Mouse (Mus musculus): ENCODE measurements at regions not wholly inside any gene's neighbourhood (a gene's known extent, or its start where the extent isn't known, plus 50 kb on each side); places are given as distances from the start of the nearest gene placed in this dataset.

GRCm38 (mm10) chr9:61819836-61820235, 94.5 kb downstream of the Rplp1 start:
- Histone ChIP-seq H3K4me1 (ENCODE audit: control insufficient read depth, insufficient read depth, low read length) (no peaks in the 10 kb centered on the region), H3K27me3 (ENCODE audit: control insufficient read depth, insufficient read depth, low read length, poor library complexity, severe bottlenecking) (no peaks in the 10 kb centered on the region), H3K9me3 (replicated peaks; ENCODE audit: control insufficient read depth, insufficient read depth, low read length, poor library complexity, severe bottlenecking) (0 out of 2 replicates have a peak, but pooled peaks cover 8% of the 10 kb centered on the region), H3K27ac (ENCODE audit: insufficient read depth, low read length) (no peak overlapping the region), H3K4me3 (ENCODE audit: low read depth, low read length) (no peak overlapping the region), H3K36me3 (ENCODE audit: control insufficient read depth, insufficient read depth, low read length, poor library complexity, severe bottlenecking) (no peaks in the 10 kb centered on the region), H3K9ac (ENCODE audit: low read depth, poor library complexity, severe bottlenecking) (no peak overlapping the region)
- TF ChIP-seq CTCF (IDR thresholded peaks at IDR 0.05; ENCODE audit: low read depth, low read length) (no peak), POLR2A (IDR thresholded peaks at IDR 0.05; ENCODE audit: insufficient read depth, low read length) (no peak), EP300 (IDR thresholded peaks at IDR 0.05; ENCODE audit: insufficient read depth, low read depth, low read length) (no peak)

GRCm38 (mm10) chr9:61816589-61817179, 97.7 kb downstream of the Rplp1 start:
- H3K27me3 ChIP-seq (ENCODE audit: control insufficient read depth, insufficient read depth, low read length, poor library complexity, severe bottlenecking): no peaks in the 10 kb centered on the region
- H3K36me3 ChIP-seq (ENCODE audit: control insufficient read depth, insufficient read depth, low read length, poor library complexity, severe bottlenecking): no peaks in the 10 kb centered on the region
- H3K9me3 ChIP-seq (replicated peaks; ENCODE audit: control insufficient read depth, insufficient read depth, low read length, poor library complexity, severe bottlenecking): 0 out of 2 replicates have a peak, but pooled peaks cover 4% of the 10 kb centered on the region
- H3K9ac ChIP-seq (ENCODE audit: low read depth, poor library complexity, severe bottlenecking): no peak overlapping the region
- no peaks in the 10 kb centered on the region for H3K4me1 ChIP-seq (ENCODE audit: control insufficient read depth, insufficient read depth, low read length)
- H3K27ac ChIP-seq (ENCODE audit: insufficient read depth, low read length): no peak overlapping the region
- TF ChIP-seq CTCF (IDR thresholded peaks at IDR 0.05; ENCODE audit: low read depth, low read length) (no peak), EP300 (IDR thresholded peaks at IDR 0.05; ENCODE audit: insufficient read depth, low read depth, low read length) (no peak), POLR2A (IDR thresholded peaks at IDR 0.05; ENCODE audit: insufficient read depth, low read length) (no peak)
- H3K4me3 ChIP-seq (ENCODE audit: low read depth, low read length): no peak overlapping the region

GRCm38 (mm10) chr9:61815995-61816394, 98.3 kb downstream of the Rplp1 start:
- Histone ChIP-seq H3K9me3 (replicated peaks; ENCODE audit: control insufficient read depth, insufficient read depth, low read length, poor library complexity, severe bottlenecking) (no peaks in the 10 kb centered on the region), H3K36me3 (ENCODE audit: control insufficient read depth, insufficient read depth, low read length, poor library complexity, severe bottlenecking) (no peaks in the 10 kb centered on the region), H3K27me3 (ENCODE audit: control insufficient read depth, insufficient read depth, low read length, poor library complexity, severe bottlenecking) (no peaks in the 10 kb centered on the region), H3K4me3 (ENCODE audit: low read depth, low read length) (no peak overlapping the region), H3K4me1 (ENCODE audit: control insufficient read depth, insufficient read depth, low read length) (no peaks in the 10 kb centered on the region), H3K27ac (ENCODE audit: insufficient read depth, low read length) (no peak overlapping the region), H3K9ac (ENCODE audit: low read depth, poor library complexity, severe bottlenecking) (no peak overlapping the region)
- no peak for TF ChIP-seq CTCF (IDR thresholded peaks at IDR 0.05; ENCODE audit: low read depth, low read length)
- no peak for TF ChIP-seq POLR2A (IDR thresholded peaks at IDR 0.05; ENCODE audit: insufficient read depth, low read length)
- no peak for TF ChIP-seq EP300 (IDR thresholded peaks at IDR 0.05; ENCODE audit: insufficient read depth, low read depth, low read length)

- H3K9me3 ChIP-seq (replicated peaks; ENCODE audit: control insufficient read depth, insufficient read depth, low read length, poor library complexity, severe bottlenecking): no peaks in the 10 kb centered on the region
- TF ChIP-seq POLR2A (IDR thresholded peaks at IDR 0.05; ENCODE audit: insufficient read depth, low read length) (no peak), CTCF (IDR thresholded peaks at IDR 0.05; ENCODE audit: low read depth, low read length) (no peak), EP300 (IDR thresholded peaks at IDR 0.05; ENCODE audit: insufficient read depth, low read depth, low read length) (no peak)
- H3K4me1 ChIP-seq (ENCODE audit: control insufficient read depth, insufficient read depth, low read length): no peaks in the 10 kb centered on the region
- no peak overlapping the region for H3K4me3 ChIP-seq (ENCODE audit: low read depth, low read length)
- H3K9ac ChIP-seq (ENCODE audit: low read depth, poor library complexity, severe bottlenecking): no peak overlapping the region
- no peaks in the 10 kb centered on the region for H3K27me3 ChIP-seq (ENCODE audit: control insufficient read depth, insufficient read depth, low read length, poor library complexity, severe bottlenecking)
- no peak overlapping the region for H3K27ac ChIP-seq (ENCODE audit: insufficient read depth, low read length)
- no peaks in the 10 kb centered on the region for H3K36me3 ChIP-seq (ENCODE audit: control insufficient read depth, insufficient read depth, low read length, poor library complexity, severe bottlenecking)
Observed at GRCm38 (mm10) chr9:61813291-61813690, 101.1 kb downstream of the Rplp1 start.

DNA sequence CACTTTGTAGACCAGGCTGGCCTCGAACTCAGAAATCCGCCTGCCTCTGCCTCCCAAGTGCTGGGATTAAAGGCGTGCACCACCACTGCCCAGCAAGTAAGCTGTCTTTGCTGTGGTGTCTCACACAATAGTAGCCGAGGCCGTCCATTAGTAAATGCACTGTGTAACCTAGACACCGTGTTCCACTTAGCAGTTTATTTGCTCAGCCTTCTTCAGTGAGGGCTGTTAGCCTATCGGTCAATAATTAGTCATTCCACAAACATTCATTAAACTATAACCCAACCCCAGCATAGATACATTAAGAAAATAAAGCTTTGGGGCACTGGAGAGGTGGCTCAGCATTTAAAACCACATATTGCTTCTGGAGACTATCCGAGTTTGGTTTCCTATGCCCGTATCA, 102.0 kb downstream of the Rplp1 start:
- Histone ChIP-seq H3K27me3 (ENCODE audit: control insufficient read depth, insufficient read depth, low read length, poor library complexity, severe bottlenecking) (no peaks in the 10 kb centered on the region), H3K36me3 (ENCODE audit: control insufficient read depth, insufficient read depth, low read length, poor library complexity, severe bottlenecking) (no peaks in the 10 kb centered on the region), H3K4me1 (ENCODE audit: control insufficient read depth, insufficient read depth, low read length) (no peaks in the 10 kb centered on the region), H3K4me3 (ENCODE audit: low read depth, low read length) (no peak overlapping the region), H3K9ac (ENCODE audit: low read depth, poor library complexity, severe bottlenecking) (no peak overlapping the region), H3K27ac (ENCODE audit: insufficient read depth, low read length) (no peak overlapping the region), H3K9me3 (replicated peaks; ENCODE audit: control insufficient read depth, insufficient read depth, low read length, poor library complexity, severe bottlenecking) (no peaks in the 10 kb centered on the region)
- TF ChIP-seq CTCF (IDR thresholded peaks at IDR 0.05; ENCODE audit: low read depth, low read length) (no peak), POLR2A (IDR thresholded peaks at IDR 0.05; ENCODE audit: insufficient read depth, low read length) (no peak), EP300 (IDR thresholded peaks at IDR 0.05; ENCODE audit: insufficient read depth, low read depth, low read length) (no peak)

DNA sequence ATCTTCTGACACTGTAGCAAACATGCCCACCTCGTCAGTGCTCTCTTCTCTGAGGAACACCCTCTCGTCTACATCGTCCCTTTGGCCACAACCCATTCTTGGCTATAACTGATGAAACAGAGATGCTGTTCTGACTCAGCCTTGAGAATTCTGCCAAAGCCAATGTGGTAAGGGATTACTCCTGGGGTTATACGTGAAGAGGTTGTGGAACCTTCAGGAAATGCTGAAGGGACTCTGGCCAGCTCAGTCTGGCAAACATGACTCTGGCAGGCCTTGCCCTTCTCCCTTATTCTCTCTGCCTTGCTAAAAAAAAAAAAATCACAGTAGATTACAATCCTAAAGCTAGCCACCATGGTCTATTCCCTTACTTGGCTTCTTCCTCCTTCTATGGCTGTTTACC, 103.9 kb downstream of the Rplp1 start:
- Histone ChIP-seq H3K4me1 (ENCODE audit: control insufficient read depth, insufficient read depth, low read length) (no peaks in the 10 kb centered on the region), H3K27ac (ENCODE audit: insufficient read depth, low read length) (no peak overlapping the region), H3K27me3 (ENCODE audit: control insufficient read depth, insufficient read depth, low read length, poor library complexity, severe bottlenecking) (no peaks in the 10 kb centered on the region), H3K4me3 (ENCODE audit: low read depth, low read length) (no peak overlapping the region), H3K36me3 (ENCODE audit: control insufficient read depth, insufficient read depth, low read length, poor library complexity, severe bottlenecking) (no peaks in the 10 kb centered on the region), H3K9ac (ENCODE audit: low read depth, poor library complexity, severe bottlenecking) (no peak overlapping the region), H3K9me3 (replicated peaks; ENCODE audit: control insufficient read depth, insufficient read depth, low read length, poor library complexity, severe bottlenecking) (no peaks in the 10 kb centered on the region)
- no peak for TF ChIP-seq CTCF (IDR thresholded peaks at IDR 0.05; ENCODE audit: low read depth, low read length)
- TF ChIP-seq EP300 (IDR thresholded peaks at IDR 0.05; ENCODE audit: insufficient read depth, low read depth, low read length): no peak
- no peak for TF ChIP-seq POLR2A (IDR thresholded peaks at IDR 0.05; ENCODE audit: insufficient read depth, low read length)
